Mouse (Mus musculus): Measurements from ENCODE around the gene Tmem121.
A peak's percentile ranks its signal among the peaks of the same experiment; 100 is the strongest.

Gene Tmem121

GRCm38 (mm10) chr12:113149341-113149740, 36.4 kb upstream of the Tmem121 start:
- DNase-seq (ENCODE audit: low spot score): no peak

- no peak for DNase-seq (ENCODE audit: low spot score)
Observed at GRCm38 (mm10) chr12:113149896-113150295, 35.8 kb upstream of the Tmem121 start.

- DNase-seq (ENCODE audit: low spot score): no peak
Observed at GRCm38 (mm10) chr12:113150591-113150990, 35.1 kb upstream of the Tmem121 start.

GRCm38 (mm10) chr12:113151046-113151445, 34.7 kb upstream of the Tmem121 start:
- DNase-seq (ENCODE audit: low spot score): no peak

- DNase-seq (ENCODE audit: low spot score): no peak
Observed at GRCm38 (mm10) chr12:113151661-113152271, 34.0 kb upstream of the Tmem121 start.

- DNase-seq (ENCODE audit: low spot score): no peak
Observed at GRCm38 (mm10) chr12:113152272-113152661, 33.5 kb upstream of the Tmem121 start.

- DNase-seq (ENCODE audit: low spot score): no peak
Observed at GRCm38 (mm10) chr12:113152991-113153525, 32.7 kb upstream of the Tmem121 start.

GRCm38 (mm10) chr12:113153971-113154370, 31.8 kb upstream of the Tmem121 start:
- no peak for DNase-seq (ENCODE audit: low spot score)

GRCm38 (mm10) chr12:113154747-113155075, 31.0 kb upstream of the Tmem121 start:
- no peak for DNase-seq (ENCODE audit: low spot score)

- peak; percentile 68 for DNase-seq (ENCODE audit: low spot score)
Observed at GRCm38 (mm10) chr12:113155076-113155771, 30.5 kb upstream of the Tmem121 start.

- DNase-seq (ENCODE audit: low spot score): peak; percentile 99
Observed at GRCm38 (mm10) chr12:113155887-113156539, 29.7 kb upstream of the Tmem121 start, which contains the start of gene Tedc1. Gene Tedc1, plus strand, starts transcription at chr12:113156421.

GRCm38 (mm10) chr12:113156540-113156929, 29.2 kb upstream of the Tmem121 start:
- DNase-seq (ENCODE audit: low spot score): no peak

GRCm38 (mm10) chr12:113157002-113157401, 28.7 kb upstream of the Tmem121 start:
- peak; percentile 39 for DNase-seq (ENCODE audit: low spot score)

- DNase-seq (ENCODE audit: low spot score): peak; percentile 4
Observed at GRCm38 (mm10) chr12:113157521-113157920, 28.2 kb upstream of the Tmem121 start.

GRCm38 (mm10) chr12:113157971-113158370, 27.8 kb upstream of the Tmem121 start:
- DNase-seq (ENCODE audit: low spot score): peak; percentile 5

- DNase-seq (ENCODE audit: low spot score): no peak
Observed at GRCm38 (mm10) chr12:113163561-113164006, 22.1 kb upstream of the Tmem121 start.

- no peak for DNase-seq (ENCODE audit: low spot score)
Observed at GRCm38 (mm10) chr12:113168031-113168536, 17.6 kb upstream of the Tmem121 start.

- no peak for DNase-seq (ENCODE audit: low spot score)
Observed at GRCm38 (mm10) chr12:113176960-113177725, 8.6 kb upstream of the Tmem121 start.

GRCm38 (mm10) chr12:113181020-113181419, 4.7 kb upstream of the Tmem121 start:
- no peak for DNase-seq (ENCODE audit: low spot score)

- no peak for DNase-seq (ENCODE audit: low spot score)
Observed at GRCm38 (mm10) chr12:113184945-113185344, 785 bp upstream of the Tmem121 start.

- DNase-seq (ENCODE audit: low spot score): no peak
Observed at GRCm38 (mm10) chr12:113186326-113187010, 738 bp downstream of the Tmem121 start.

Data from testis, postnatal 14 days (tissue).